Mouse (Mus musculus) mouse trophoblast stem cell (cell line): ENCODE results near the gene Pik3c2g.

Source experiments
- in situ Hi-C, 2 experiments: fragments of 300-500 bp; cut with MseI, MboI; formaldehyde crosslinking; loops; 2 replicates in 1 of 2; 3 replicates in 1 of 2; pipeline ENCODE4 v1.15.1; 2025

The Pik3c2g gene

GRCm38 (mm10) chr6:139735708-139736626 lies 148.9 kb downstream of the Pik3c2g start:
- in situ Hi-C loops: no loop called here

- in situ Hi-C loops: no loop called here
Observed at GRCm38 (mm10) chr6:139738350-139738749, 151.3 kb downstream of the Pik3c2g start.

GRCm38 (mm10) chr6:139742693-139743432 lies 155.8 kb downstream of the Pik3c2g start:
- in situ Hi-C loops: no loop called here

GRCm38 (mm10) chr6:139746758-139747479 lies 159.9 kb downstream of the Pik3c2g start:
- in situ Hi-C loops: no loop called here

- in situ Hi-C loops: no loop called here
Observed at GRCm38 (mm10) chr6:139748091-139748771, 161.2 kb downstream of the Pik3c2g start.

GRCm38 (mm10) chr6:139750599-139750998 lies 163.6 kb downstream of the Pik3c2g start:
- in situ Hi-C loops: no loop called here

GRCm38 (mm10) chr6:139751022-139751421 lies 164.0 kb downstream of the Pik3c2g start:
- in situ Hi-C loops: no loop called here

GRCm38 (mm10) chr6:139757876-139758275 lies 170.9 kb downstream of the Pik3c2g start:
- in situ Hi-C loops: no loop called here

GRCm38 (mm10) chr6:139760978-139761377 lies 174.0 kb downstream of the Pik3c2g start:
- in situ Hi-C loops: no loop called here

GRCm38 (mm10) chr6:139764398-139764797 lies 177.4 kb downstream of the Pik3c2g start:
- in situ Hi-C loops: no loop called here

- in situ Hi-C loops: no loop called here
Observed at GRCm38 (mm10) chr6:139769744-139770473, 182.9 kb downstream of the Pik3c2g start.

- in situ Hi-C loops: no loop called here
Observed at GRCm38 (mm10) chr6:139770535-139770934, 183.5 kb downstream of the Pik3c2g start.

- in situ Hi-C loops: no loop called here
Observed at GRCm38 (mm10) chr6:139777576-139778282, 190.7 kb downstream of the Pik3c2g start.

- in situ Hi-C loops: no loop called here
Observed at GRCm38 (mm10) chr6:139780028-139780427, 193.0 kb downstream of the Pik3c2g start.

- in situ Hi-C loops: no loop called here
Observed at GRCm38 (mm10) chr6:139789479-139789878, 202.5 kb downstream of the Pik3c2g start.

- in situ Hi-C loops: no loop called here
Observed at GRCm38 (mm10) chr6:139799541-139800226, 212.7 kb downstream of the Pik3c2g start.

- in situ Hi-C loops: no loop called here
Observed at GRCm38 (mm10) chr6:139821916-139822315, 234.9 kb downstream of the Pik3c2g start.

- in situ Hi-C loops: no loop called here
Observed at GRCm38 (mm10) chr6:139838239-139838638, 251.2 kb downstream of the Pik3c2g start.

GRCm38 (mm10) chr6:139838713-139839112 lies 251.7 kb downstream of the Pik3c2g start:
- in situ Hi-C loops: no loop called here
